Mouse (Mus musculus) adrenal gland, postnatal 4 days (tissue): ENCODE measurements at regions not wholly inside any gene's neighbourhood (a gene's known extent, or its start where the extent isn't known, plus 50 kb on each side); places are given as distances from the start of the nearest gene placed in this dataset.

ENCODE experiments used
- DNase-seq, 2 experiments: peaks; one replicate each; pipeline ENCODE4 v3.0.0; 2021 to 2022; ENCODE audit warnings: low spot score in 2 of 2, mixed read lengths in 2 of 2

DNA sequence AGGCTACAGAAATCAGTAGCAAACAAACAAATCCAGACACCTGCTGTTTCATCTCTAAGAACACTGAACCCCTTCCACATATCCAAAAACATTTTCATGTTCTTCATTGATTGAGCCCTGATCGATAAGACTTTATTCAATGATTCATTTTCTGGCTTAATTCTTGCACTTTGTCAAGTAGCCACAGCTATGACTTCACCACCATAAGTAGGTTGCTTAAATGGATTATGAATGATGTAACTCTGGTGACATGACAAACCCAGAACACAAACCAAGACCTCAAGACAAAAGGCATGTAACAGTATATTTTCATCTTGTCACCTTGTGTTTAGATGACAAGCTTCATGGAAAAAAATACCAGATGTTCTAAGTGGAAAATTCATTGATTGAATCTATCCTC lies 123.1 kb upstream of the Cd180 start:
- no peak for DNase-seq

DNA sequence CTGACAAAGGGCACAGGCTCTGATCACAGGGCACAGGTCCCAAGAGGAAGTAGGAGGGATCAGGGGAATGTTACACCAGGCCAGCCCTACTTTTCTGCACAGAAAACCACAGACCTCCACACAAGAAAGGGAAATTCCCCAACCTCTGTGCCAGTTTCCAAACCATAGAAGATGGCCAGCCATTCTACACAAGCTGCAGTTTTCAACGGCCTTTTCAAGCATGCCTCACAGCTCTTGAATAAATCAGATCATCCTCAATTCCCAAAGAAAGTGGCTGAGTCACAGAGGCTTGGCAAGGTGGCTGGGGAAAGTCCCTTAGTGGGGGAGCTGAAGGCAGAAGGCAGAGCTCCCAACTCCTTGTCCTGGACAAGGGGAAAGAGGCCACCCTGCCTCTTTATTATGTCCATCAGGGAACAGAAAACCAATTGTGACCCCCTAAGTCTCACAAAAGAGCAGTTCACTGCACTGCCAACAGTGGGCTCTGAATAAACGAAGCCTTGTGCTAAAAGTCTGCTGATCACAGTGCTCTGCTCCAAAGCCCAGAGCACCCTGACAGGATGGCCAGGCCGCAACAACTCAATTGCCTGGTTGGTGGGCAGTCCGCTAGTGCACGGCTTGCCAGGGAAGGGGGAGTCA lies 120.0 kb upstream of the Cd180 start:
- no peak for DNase-seq

DNA sequence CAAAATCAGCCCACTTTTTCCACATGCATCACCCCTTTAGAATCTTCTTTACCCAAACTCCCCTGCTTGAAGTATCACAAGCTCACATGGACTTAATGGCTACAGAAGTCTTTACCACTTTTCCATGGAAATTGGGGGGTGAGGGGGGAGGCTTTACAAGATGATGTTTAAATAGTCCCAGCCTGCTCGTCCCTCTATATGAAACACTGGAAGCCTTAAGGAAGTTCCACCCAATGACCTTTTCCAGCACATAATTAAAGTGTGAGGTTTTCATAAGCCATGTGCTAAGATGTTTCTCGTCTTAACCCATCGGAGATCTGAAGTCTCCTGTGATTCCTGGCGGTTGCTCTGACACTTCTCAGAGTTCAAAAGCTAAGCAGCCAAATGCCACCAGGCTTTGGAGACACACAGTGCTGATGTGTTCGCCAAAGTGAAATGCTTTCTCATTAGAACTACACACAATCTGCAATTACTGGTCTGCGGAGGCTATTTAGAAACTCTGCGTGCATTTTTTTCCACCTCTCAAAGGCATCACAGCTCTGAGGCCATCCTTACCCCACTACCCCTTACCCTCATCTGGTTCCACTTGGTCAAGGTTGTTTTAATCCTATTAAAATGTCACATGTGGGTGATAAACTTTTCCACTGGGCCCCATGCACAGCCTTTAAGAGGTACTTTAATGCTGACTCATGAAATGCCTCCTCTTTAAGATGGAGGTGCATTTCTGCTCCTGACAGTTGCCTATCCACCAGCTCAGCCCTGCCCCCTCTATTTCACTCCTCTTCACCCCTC lies 116.3 kb upstream of the Cd180 start:
- no peak for DNase-seq

DNA sequence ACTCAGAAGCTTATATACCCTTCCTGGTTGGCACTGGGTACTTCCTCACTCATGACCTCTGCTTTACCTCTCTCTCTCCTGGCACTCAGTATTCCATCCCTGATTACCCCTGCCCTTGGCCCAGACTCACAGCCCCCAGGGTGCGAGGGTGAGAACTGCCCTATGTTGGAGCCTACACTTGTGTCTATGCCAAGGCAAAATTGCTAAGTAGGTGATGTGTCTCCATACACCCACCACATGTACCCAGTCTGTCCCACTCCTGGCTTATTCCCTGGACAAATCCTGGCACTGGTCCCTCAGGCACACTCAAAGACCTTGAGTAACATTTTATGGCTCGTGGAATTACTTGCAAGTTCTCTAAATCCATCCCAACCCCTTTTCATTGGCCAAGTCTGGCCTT lies 114.5 kb upstream of the Cd180 start:
- DNase-seq: no peak

DNA sequence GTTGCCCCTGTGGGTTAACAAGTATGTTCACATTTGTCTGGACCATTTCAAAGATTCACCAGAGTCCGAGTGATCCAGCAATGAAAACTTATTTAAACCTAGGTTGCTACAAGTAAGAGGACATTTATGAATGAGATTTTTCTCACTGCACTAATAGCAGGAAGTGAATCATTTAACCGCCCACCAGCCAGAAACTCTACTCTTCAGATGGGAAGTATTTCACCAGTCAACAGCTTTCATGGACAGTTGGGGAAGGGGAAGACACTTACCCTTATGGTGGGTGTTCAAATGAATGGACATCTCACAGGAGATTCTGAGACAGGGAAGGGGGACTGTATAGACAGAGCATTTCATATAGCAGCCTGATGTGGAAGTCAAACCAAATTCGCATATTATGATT lies 113.7 kb upstream of the Cd180 start:
- no peak for DNase-seq

DNA sequence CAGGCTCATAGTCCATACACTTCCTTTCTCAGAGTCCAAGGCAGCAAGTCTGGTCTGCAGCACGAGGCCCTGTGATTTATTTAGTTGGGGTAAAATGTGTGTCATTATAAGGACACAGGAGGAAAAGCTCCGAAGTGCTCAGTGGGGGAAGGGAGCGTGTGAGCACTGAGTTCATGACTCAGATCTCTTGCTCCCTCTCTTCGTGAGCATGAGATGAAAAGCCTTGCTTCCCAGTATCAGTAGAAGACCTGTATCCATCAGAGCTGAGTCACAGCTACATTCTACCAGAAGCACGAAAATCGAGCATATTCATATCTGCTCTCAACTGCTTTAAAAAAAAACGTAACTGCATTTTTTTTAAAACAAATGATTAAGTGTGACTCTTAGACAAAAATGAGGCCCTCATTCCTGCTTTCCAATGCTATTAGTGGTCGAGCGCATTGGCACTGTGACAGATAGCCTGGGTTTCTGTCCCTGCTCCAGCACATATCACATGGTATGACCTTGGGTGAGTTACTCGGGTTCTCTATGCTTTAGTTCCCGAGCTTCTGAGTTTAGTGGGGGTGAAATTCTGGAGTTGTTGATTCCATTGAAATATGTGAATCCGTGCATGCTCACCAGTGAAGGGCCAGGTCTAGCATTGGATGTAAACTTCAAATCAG lies 109.2 kb upstream of the Cd180 start:
- no peak for DNase-seq

DNA sequence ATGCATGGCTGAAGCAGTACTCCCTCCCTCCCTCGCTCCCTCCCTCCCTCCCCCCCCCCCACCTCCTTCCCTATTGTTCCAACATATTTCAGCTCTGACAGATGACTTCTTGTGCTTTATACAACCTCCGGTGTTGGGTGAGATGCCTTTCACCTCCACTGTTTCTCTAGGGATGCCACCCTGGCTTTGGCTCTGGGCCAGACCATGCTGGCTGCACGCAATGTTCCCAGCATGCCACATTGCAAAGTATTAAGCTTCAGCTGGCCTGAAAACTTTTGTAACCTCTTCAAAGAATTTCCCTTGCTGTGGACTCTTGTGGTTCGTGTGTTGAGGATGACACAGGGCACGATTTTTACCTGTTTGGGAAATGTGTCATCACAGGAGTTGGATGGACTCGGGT lies 107.1 kb upstream of the Cd180 start:
- DNase-seq: no peak

DNA sequence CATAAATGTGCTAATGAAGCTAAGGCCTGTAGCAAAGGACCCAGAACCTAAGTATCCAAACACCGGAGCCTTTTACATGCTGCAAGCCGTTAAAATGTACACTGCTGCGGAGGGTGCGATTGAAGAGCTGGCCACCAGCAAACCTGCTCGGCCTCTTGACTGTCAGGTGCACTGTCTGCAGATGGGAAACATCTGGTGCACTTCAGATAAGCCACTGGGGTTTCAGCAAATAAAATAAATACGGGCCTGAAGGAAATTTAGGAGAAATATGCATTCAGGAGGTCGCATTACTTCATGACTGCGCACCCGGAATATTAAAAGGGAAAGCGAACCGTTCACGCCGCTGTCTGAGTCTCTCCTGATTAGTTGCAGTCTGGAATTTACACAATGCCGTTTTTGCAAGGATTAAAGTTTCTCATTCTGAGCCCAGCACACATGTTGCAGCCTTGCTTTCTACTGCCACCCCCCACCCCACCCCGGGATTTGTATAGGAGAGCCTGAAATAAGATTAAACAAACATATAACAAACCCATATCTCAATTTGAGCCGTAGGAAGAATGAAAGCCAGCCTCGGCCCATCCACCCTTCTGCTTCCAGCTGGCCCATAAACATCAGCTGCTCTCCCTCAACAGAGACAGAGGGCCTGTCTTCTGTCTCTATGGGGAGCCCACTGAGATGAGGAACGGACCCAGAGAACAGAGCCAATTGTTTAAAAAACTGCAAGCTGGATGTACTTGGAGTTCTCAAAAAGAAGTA lies 103.5 kb upstream of the Cd180 start:
- DNase-seq: no peak

DNA sequence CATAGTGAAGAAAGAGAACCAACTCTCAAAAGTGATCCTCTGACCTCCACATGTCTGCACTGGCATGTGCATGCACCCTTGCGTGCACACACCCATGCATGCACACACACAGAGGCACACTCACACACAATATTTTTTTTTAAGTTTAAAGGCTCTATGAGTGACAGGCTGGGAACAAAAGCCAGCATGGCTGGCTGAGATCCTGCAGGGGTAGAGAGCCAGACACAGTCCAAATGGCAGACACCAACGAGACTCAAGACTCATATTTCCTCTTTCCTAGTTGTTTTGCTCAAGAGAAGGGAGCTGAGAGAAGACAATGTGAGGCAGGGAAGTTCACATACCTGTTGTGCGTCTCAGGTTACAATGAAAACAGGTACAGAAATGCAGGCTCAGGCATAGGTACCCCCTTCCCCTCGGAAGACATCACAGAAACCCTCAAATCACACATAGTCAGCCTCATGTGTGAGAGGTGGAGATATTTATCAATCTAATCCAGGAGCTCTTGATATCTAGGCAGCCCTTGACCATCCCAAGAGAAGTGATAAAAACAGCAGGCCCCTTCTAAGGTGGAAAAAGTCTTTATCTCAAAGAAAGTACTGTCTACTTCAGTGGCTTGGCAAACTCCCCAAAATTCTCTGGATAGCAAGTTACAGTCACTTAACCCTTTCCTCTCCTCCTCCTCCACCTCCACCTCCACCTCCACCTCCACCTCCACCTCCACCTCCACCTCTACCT lies 101.4 kb upstream of the Cd180 start:
- DNase-seq: no peak

DNA sequence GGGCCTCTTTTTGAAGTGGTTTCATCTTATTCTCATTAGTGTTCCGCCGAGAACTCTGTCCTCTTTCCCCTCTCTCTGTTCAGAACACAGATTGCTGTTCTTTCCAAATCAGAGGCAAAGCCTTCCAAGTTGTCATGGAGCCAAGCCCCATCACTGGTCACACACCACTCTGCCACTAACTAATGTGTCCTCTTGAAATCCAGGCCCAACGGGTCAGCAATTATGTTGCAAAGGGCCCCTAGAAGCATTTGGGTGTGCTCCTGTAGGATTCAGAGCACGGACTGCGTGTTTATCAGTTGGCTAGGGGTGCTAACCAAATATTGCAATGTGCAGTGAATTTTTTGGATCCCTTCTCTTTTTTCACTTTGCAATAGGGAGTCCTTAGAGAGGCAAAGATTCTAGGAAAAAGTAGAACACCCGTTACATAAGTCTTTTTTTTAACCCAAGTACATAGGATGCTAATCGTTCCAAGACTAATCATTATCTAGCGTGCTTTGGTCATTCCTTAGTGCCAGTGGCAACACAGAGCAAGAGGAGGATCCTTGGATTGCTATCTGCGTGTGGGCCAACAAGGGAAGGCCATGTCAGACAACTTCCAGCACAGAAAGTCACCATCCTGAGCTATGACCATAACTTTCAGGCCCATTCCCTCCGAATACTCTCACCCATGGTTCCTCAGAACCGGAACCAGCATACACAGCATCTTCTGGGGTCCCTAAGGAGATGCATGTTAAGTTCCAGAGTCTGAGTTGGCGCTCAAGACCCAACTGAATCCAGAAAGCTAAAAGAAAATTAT lies 99.8 kb upstream of the Cd180 start:
- no peak for DNase-seq

DNA sequence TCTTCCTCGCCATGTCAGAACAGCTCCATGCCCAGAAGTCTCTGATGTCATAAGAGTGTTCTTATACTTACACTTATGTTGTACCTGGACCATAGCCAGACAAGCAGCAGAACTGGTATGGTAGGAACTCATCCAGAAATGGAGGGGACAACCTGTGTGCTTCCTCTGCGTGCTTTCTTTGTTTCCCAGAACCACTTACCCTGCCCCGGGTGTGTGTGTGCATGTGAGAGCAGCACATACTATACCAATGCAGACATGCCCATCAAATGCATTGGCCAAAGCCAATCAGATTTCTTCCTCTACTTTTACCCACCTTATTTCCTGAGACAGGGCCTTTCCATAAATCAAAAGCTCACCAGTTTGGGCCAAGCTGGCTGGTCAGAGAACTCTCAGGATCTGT lies 99.2 kb upstream of the Cd180 start:
- no peak for DNase-seq

DNA sequence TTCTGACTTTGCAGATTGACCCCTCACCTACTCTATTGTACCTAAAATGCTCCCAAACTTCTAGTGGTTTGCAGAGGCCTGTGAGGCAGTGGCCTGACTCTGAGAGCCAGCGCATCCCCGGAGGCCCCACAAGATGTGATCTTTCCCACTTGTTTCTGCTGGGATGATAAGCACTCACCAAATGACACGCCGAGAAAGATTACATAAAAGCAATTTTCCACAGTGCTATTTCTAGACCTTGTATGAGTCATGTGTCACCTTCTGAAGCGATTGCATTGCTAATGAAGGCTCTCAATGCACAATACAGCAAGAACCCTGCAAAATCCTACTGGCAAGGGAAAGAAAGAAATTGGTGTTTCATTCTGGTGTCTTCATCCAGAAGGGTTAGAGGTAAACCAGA lies 97.8 kb upstream of the Cd180 start:
- DNase-seq: no peak

DNA sequence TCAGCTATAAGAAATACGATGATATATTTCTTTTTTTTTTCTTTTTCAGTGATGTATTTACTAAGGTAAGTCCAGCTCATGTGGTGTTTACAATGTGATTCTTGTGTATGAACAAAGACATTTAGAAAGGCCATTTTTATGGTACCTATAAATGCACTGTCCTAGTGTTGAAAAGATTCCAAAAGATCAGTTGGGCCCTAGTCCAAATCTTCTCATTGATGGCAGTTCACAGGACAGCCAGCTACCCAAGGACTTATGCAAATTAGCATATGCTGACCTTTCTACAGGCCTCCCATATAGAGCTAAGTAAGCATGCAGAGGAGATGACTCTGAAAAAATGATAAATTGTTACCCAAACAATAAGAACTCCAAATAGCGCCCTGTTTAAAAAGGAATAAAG lies 97.3 kb upstream of the Cd180 start:
- no peak for DNase-seq

DNA sequence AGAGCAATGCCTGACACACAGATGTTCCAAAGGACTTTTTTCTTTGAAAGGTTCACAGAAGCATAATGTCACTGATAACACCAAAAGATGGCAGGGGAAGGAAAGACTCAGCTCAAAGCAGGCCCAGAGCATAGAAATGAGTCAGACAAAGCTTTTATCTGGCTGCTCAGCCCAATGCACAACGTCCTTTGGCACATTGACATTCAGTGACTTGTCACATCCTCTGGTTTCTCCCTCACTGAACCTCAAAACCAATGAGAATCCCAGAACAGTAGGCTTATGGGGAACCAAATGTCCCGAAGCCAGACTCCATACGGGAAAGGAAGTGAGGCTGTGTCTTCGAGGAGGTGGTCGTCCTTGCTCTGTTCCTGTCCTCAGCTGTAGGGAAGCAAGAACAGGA lies 95.2 kb upstream of the Cd180 start:
- no peak for DNase-seq

DNA sequence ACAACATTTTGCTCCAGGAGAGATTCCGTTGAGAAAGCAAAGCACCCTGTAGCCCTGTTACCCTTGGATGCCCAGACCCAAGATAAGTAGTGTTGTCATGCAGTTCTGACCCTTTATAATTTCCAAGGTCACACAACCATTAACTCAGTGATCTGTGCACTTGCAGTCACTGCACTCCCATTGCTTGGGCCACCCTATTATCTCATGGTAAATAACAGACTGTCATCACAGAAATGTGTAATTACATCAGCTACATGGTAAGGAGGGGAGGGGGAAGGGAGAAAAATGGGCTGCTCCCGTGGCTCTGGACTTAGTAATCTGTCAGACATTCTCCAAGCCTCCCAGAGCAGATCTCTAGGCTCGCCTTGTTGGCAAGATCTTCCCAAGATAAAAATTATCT lies 93.8 kb upstream of the Cd180 start:
- DNase-seq: no peak

DNA sequence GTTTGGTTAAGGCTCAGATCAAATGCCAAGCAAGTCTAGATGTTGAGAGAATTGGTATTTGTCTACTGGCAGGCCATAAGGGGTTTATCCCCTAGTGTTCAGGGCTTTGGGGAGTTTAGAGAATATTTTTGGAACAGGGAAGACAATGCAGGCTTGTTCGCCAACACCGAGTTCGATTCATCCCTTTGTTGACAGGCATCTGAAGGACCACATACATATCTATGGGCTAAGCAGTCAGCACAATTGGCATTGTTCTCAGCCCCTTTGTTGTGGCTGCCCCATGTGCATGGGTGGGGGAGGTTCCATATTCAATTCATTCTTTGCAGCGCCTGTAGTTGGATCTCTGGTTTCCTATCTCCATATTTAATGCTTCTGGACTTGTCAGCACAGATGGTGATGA lies 93.3 kb upstream of the Cd180 start:
- no peak for DNase-seq

DNA sequence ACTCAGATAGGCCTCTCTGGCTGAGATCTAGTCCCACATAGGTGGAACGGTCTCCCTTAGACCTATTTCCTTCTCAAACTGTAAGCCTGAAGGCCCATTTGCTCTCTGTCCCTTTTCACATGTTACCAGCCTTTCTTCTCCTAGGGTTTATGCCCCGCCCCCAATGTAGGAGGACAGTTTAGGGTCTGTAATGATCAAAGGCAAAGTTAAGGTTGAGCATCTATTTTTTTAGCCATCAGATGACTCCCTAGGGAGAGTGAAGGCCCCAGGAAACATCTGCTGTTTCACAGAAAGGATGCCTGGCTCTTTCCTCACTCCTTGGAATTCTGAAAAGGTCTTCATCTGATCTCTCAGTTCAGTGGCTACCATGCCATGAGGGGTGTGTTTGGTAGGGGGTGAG lies 68.9 kb upstream of the Cd180 start:
- no peak for DNase-seq

DNA sequence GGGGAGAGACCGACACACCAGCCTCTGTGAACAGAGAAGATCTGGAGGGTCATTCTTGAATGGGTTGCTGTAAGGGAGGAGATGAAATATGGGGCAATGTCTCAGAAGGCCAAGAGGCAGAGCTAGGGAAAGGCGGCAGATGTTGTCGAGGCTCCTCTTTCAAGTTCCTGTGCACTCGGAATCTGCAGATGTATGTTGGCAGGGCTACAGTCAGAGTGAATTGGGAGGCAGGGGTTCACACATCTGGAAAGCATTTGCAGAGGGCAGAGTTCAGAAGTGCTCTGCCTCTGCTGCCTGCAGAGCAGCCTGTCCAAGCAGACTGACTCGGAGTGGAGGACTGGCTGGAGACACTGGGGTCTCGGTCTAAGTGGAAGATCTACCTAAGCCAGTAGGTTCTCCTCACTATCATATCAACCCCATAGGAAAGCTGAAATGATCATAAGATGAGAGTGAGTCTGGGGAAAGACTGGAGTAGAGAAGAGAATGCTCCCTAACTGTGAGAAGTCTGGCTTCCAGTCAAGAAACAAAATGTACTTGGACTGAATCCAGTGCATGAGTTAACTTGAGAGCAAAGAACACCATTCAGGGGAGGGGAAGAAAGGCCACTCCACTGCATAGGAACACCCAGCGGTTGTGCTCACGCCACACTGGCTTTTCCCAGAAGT lies 68.1 kb upstream of the Cd180 start:
- DNase-seq: no peak

DNA sequence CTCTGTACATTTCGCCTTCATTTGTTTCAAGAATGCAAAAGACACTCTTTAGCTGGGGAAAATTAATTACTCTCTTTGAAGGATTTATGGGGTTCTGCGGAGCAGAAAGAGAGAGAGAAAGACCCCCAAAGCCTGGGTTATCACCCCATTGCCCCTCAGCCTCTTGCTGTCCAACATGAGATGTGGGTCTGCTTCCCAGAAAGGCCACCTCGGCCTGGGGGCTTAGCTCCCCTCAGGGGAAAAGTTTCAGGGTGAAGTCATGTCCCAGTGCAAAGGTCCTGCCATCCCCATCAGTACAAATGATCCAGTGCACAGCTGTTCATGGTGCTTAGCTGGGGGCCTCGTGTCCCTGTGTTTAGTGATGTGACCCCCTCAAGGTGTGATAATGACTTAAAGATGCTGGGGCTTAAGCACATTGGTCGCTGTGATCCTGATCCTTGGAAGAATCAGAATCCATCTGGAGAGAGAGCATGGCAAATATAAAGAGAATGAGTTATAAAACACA lies 67.5 kb upstream of the Cd180 start:
- no peak for DNase-seq

DNA sequence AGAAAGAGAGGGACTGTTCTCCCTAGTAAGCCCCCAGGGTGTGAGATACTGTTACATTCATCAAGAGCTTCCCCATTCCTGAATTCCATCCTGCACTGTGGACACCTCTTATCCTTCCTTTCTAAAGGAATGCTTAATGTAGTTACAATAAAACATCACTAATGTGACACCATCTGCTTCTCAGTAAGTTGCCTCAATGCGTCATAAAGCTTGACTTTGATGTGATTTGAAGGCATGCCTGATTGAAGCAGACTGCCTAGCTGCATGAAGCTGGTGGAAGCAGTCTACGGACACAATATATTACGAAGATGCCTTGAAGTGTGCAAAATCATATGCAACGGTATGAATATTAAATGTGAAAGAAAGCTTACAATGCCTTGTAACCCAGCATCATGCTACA lies 65.6 kb upstream of the Cd180 start:
- no peak for DNase-seq
